Mouse (Mus musculus) limb, embryonic 14.5 days (tissue): ENCODE measurements around the gene Ptges2. TPM values are rescaled to one million over a fixed set of nuclear protein-coding genes. Genes with fewer than 3 reads are reported as not detected.
A peak's percentile ranks its signal among the peaks of the same experiment; 100 is the strongest.

ENCODE experiments used
- ATAC-seq: fragments of 200-750 bp; cut with Nextera tagmentation; 2 replicates; pipeline ENCODE4 v1.8.0; 2017; ENCODE audit warnings: low read depth, moderate number of reproducible peaks, moderate TSS enrichment; ENCODE audit not compliant: low FRiP score
- DNase-seq: peaks from one replicate; pipeline ENCODE4 v3.0.0-alpha.2; 2015; ENCODE audit warnings: low spot score
- H3K27ac ChIP-seq: fragments of 300-500 bp; sonication (generic); replicated peaks from 2 replicates; pipeline ENCODE4 v1.5.1; 2014; ENCODE audit warnings: low read depth, mild to moderate bottlenecking, low read length, moderate library complexity, mixed read lengths
- H3K27me3 ChIP-seq: fragments of 300-500 bp; sonication (generic); 2 replicates; pipeline ENCODE4 v1.6.1; 2014; ENCODE audit warnings: low read length, mixed read lengths; ENCODE audit not compliant: control insufficient read depth, insufficient read depth
- H3K36me3 ChIP-seq: fragments of 300-500 bp; sonication (generic); 2 replicates; pipeline ENCODE4 v1.6.1; 2014; ENCODE audit warnings: mild to moderate bottlenecking, low read length, moderate library complexity, mixed read lengths; ENCODE audit not compliant: control insufficient read depth, insufficient read depth
- H3K4me1 ChIP-seq: fragments of 300-500 bp; sonication (generic); 2 replicates; pipeline ENCODE4 v1.6.1; 2014; ENCODE audit warnings: antibody characterized with exemption, low read length, mixed read lengths; ENCODE audit not compliant: control insufficient read depth, insufficient read depth
- H3K4me2 ChIP-seq: fragments of 300-500 bp; sonication (generic); replicated peaks from 2 replicates; pipeline ENCODE4 v1.6.1; 2014; ENCODE audit warnings: low read depth, mild to moderate bottlenecking, low read length, moderate library complexity; ENCODE audit not compliant: severe bottlenecking
- H3K4me3 ChIP-seq: fragments of 300-500 bp; sonication (generic); replicated peaks from 2 replicates; pipeline ENCODE4 v1.5.1; 2014; ENCODE audit warnings: low read length
- H3K9ac ChIP-seq: fragments of 300-500 bp; sonication (generic); 2 replicates; pipeline ENCODE4 v1.6.1; 2014; ENCODE audit warnings: mild to moderate bottlenecking, low read depth, low read length, moderate library complexity; ENCODE audit not compliant: severe bottlenecking
- H3K9me3 ChIP-seq: fragments of 300-500 bp; sonication (generic); 2 replicates; pipeline ENCODE4 v1.6.1; 2016; ENCODE audit warnings: low read length; ENCODE audit not compliant: control insufficient read depth
- POLR2A ChIP-seq: fragments of 200-500 bp; IDR thresholded peaks from 2 replicates; pipeline ENCODE4 v1.8.0; 2012; ENCODE audit warnings: inconsistent platforms, mild to moderate bottlenecking, moderate library complexity, borderline replicate concordance; ENCODE audit not compliant: insufficient read depth, insufficient read length; ENCODE audit errors: extremely low read depth
- WGBS: fragments of 180-500 bp; shearing (Covaris S2); extraction: QIAGEN DNeasy Blood & Tissue Kit; methylation state at CpG from one replicate; pipeline ENCODE4 v1.1.7; 2014; 5-methylcytosine and 5-hydroxymethylcytosine counted together
- polyA plus RNA-seq, 2 experiments: library from polyadenylated mRNA; depleted of rRNA in 1 of 2; stranded (reverse) in 1 of 2; unstranded in 1 of 2; fragments of >200 nt; fragmentation: Nextera tagmentation in 1 of 2; extraction: Ambion mirVana in 1 of 2; gene quantifications; 2 replicates each; pipeline versions ENCODE4 v1.2.1 to v1.2.3; 2012 to 2014

Gene Ptges2
- polyA plus RNA-seq, 2 experiments: 26.5 to 29.3 TPM

- no peak for TF ChIP-seq POLR2A
- Histone ChIP-seq H3K27me3 (no peaks in the 10 kb centered on the region), H3K9me3 (no peaks in the 10 kb centered on the region), H3K36me3 (peaks cover 89% of the 10 kb centered on the region), H3K4me3 (no peak overlapping the region), H3K27ac (no peak overlapping the region), H3K4me2 (no peak overlapping the region), H3K9ac (no peak overlapping the region), H3K4me1 (no peaks in the 10 kb centered on the region)
- 87% methylated on average over 13 of the region's 13 CpGs for WGBS
- ATAC-seq: no peak
- no peak for DNase-seq
Measured at GRCm38 (mm10) chr2:32375317-32375940, 20.3 kb upstream of the Ptges2 start.

GRCm38 (mm10) chr2:32376963-32377362 is 18.7 kb upstream of the Ptges2 start:
- DNase-seq: no peak
- no peak overlapping the region for H3K4me3 ChIP-seq
- H3K36me3 ChIP-seq: peaks cover 73% of the 10 kb centered on the region
- TF ChIP-seq POLR2A: no peak
- H3K9ac ChIP-seq: no peak overlapping the region
- peaks cover 7% of the 10 kb centered on the region for H3K4me1 ChIP-seq
- H3K4me2 ChIP-seq: no peak overlapping the region
- no peak for ATAC-seq
- no peaks in the 10 kb centered on the region for H3K9me3 ChIP-seq
- WGBS: 92% methylated on average over 10 of the region's 10 CpGs
- no peak overlapping the region for H3K27ac ChIP-seq
- H3K27me3 ChIP-seq: no peaks in the 10 kb centered on the region

GRCm38 (mm10) chr2:32380001-32380500 is 15.6 kb upstream of the Ptges2 start:
- peaks cover 48% of the 10 kb centered on the region for H3K36me3 ChIP-seq
- no peak for ATAC-seq
- no peak for DNase-seq
- WGBS: 89% methylated on average over 7 of the region's 7 CpGs
- H3K27ac ChIP-seq: no peak overlapping the region
- H3K4me1 ChIP-seq: peaks cover 7% of the 10 kb centered on the region
- no peak for TF ChIP-seq POLR2A
- no peaks in the 10 kb centered on the region for H3K27me3 ChIP-seq
- no peak overlapping the region for H3K4me3 ChIP-seq
- H3K9me3 ChIP-seq: no peaks in the 10 kb centered on the region
- H3K9ac ChIP-seq: no peak overlapping the region
- H3K4me2 ChIP-seq: no peak overlapping the region

GRCm38 (mm10) chr2:32381141-32381774 is 14.4 kb upstream of the Ptges2 start:
- WGBS: under 1% methylated on average over 25 of the region's 27 CpGs
- ATAC-seq (peak; percentile 45), DNase-seq (no peak)
- no peaks in the 10 kb centered on the region for H3K9me3 ChIP-seq
- H3K4me1 ChIP-seq: peaks cover 7% of the 10 kb centered on the region
- peaks cover 36% of the 10 kb centered on the region for H3K36me3 ChIP-seq
- H3K27me3 ChIP-seq: no peaks in the 10 kb centered on the region
- peak overlapping the region; percentile 97 for H3K4me2 ChIP-seq
- TF ChIP-seq POLR2A: 0 out of 2 replicates have a peak, but pooled peaks have one; percentile 11
- peak overlapping the region; percentile 49 for H3K9ac ChIP-seq
- H3K4me3 ChIP-seq: peak overlapping the region; percentile 70
- H3K27ac ChIP-seq: no peak overlapping the region

- H3K27ac ChIP-seq: no peak within 1 kb of the TSS
- H3K27me3 ChIP-seq: no peaks in the 10 kb centered on the region
- ATAC-seq (peak; percentile 92), DNase-seq (peak; percentile 95)
- peaks cover 7% of the 10 kb centered on the region for H3K4me1 ChIP-seq
- peaks cover 31% of the 10 kb centered on the region for H3K36me3 ChIP-seq
- H3K9ac ChIP-seq: peak within 1 kb of the TSS; percentile 49
- no peaks in the 10 kb centered on the region for H3K9me3 ChIP-seq
- peak within 1 kb of the TSS; percentile 70 for H3K4me3 ChIP-seq
- WGBS: under 1% methylated on average over 26 of the region's 47 CpGs
- TF ChIP-seq POLR2A: 0 out of 2 replicates have a peak, but pooled peaks have one; percentile 3
- H3K4me2 ChIP-seq: peak within 1 kb of the TSS; percentile 97
Measured at GRCm38 (mm10) chr2:32381775-32382223, 13.9 kb upstream of the Ptges2 start, which contains the start of gene 1110008P14Rik. Gene 1110008P14Rik, minus strand, starts transcription at chr2:32381938.
